Mouse (Mus musculus) embryo, embryonic 10.5 days (tissue): ENCODE data around the gene Ddo.

ENCODE experiments used
- DNase-seq: peaks from one replicate; pipeline ENCODE4 v3.0.0-alpha.2; 2015; ENCODE audit warnings: low spot score

Gene Ddo

GRCm38 (mm10) chr10:40629656-40630311 is at the start of gene Ddo:
Ddo (plus strand) TSS chr10:40630011.
- DNase-seq, result no peak

GRCm38 (mm10) chr10:40583584-40584255 is 46.1 kb upstream of the Ddo start:
- DNase-seq, result peak; percentile 54

GRCm38 (mm10) chr10:40592186-40592585 is 37.6 kb upstream of the Ddo start:
- DNase-seq, result no peak

GRCm38 (mm10) chr10:40597177-40597576 is 32.6 kb upstream of the Ddo start:
- no peak for DNase-seq

- DNase-seq, result peak; percentile 26
Observed at GRCm38 (mm10) chr10:40604706-40605394, 25.0 kb upstream of the Ddo start.

- DNase-seq, result no peak
Observed at GRCm38 (mm10) chr10:40617973-40618372, 11.8 kb upstream of the Ddo start.

GRCm38 (mm10) chr10:40619760-40620159 is 10.1 kb upstream of the Ddo start:
- no peak for DNase-seq

GRCm38 (mm10) chr10:40629140-40629539 is 671 bp upstream of the Ddo start:
- peak; percentile 62 for DNase-seq

GRCm38 (mm10) chr10:40630457-40630856 is 646 bp downstream of the Ddo start:
- DNase-seq, result no peak

- DNase-seq, result no peak
Observed at GRCm38 (mm10) chr10:40630961-40631360, 1.1 kb downstream of the Ddo start.

GRCm38 (mm10) chr10:40632087-40632486 is 2.3 kb downstream of the Ddo start:
- no peak for DNase-seq

- DNase-seq, result peak; percentile 62
Observed at GRCm38 (mm10) chr10:40637331-40637730, 7.5 kb downstream of the Ddo start.

GRCm38 (mm10) chr10:40638276-40638675 is 8.5 kb downstream of the Ddo start:
- DNase-seq, result no peak

GRCm38 (mm10) chr10:40638823-40639819 is 9.3 kb downstream of the Ddo start:
- peak; percentile 35 for DNase-seq

GRCm38 (mm10) chr10:40640406-40640805 is 10.6 kb downstream of the Ddo start:
- DNase-seq, result no peak

- DNase-seq, result no peak
Observed at GRCm38 (mm10) chr10:40641901-40642300, 12.1 kb downstream of the Ddo start.

- no peak for DNase-seq
Observed at GRCm38 (mm10) chr10:40643126-40643525, 13.3 kb downstream of the Ddo start.

- DNase-seq, result no peak
Observed at GRCm38 (mm10) chr10:40644456-40644855, 14.6 kb downstream of the Ddo start.

GRCm38 (mm10) chr10:40645346-40645745 is 15.5 kb downstream of the Ddo start:
- DNase-seq, result no peak

- no peak for DNase-seq
Observed at GRCm38 (mm10) chr10:40648776-40649175, 19.0 kb downstream of the Ddo start.

- peak; percentile 66 for DNase-seq
Observed at GRCm38 (mm10) chr10:40649634-40650033, 19.8 kb downstream of the Ddo start.

GRCm38 (mm10) chr10:40651676-40652075 is 21.9 kb downstream of the Ddo start:
- DNase-seq, result no peak
